Mouse (Mus musculus): ENCODE results near the gene Ccdc39.

The Ccdc39 gene

GRCm38 (mm10) chr3:33843801-33844632, at the start of gene Ccdc39:
Ccdc39 (minus strand) TSS chr3:33844310.
- DNase-seq (ENCODE audit: extremely low spot score, low spot score): peak; percentile 87

- DNase-seq (ENCODE audit: extremely low spot score, low spot score): no peak
Observed at GRCm38 (mm10) chr3:33893433-33893832, 49.3 kb upstream of the Ccdc39 start.

- no peak for DNase-seq (ENCODE audit: extremely low spot score, low spot score)
Observed at GRCm38 (mm10) chr3:33887438-33887837, 43.3 kb upstream of the Ccdc39 start.

GRCm38 (mm10) chr3:33883105-33883504, 39.0 kb upstream of the Ccdc39 start:
- DNase-seq (ENCODE audit: extremely low spot score, low spot score): no peak

GRCm38 (mm10) chr3:33882695-33883094, 38.6 kb upstream of the Ccdc39 start:
- DNase-seq (ENCODE audit: extremely low spot score, low spot score): no peak

- no peak for DNase-seq (ENCODE audit: extremely low spot score, low spot score)
Observed at GRCm38 (mm10) chr3:33878661-33879060, 34.6 kb upstream of the Ccdc39 start.

GRCm38 (mm10) chr3:33874456-33875286, 30.6 kb upstream of the Ccdc39 start:
- DNase-seq (ENCODE audit: extremely low spot score, low spot score): no peak

GRCm38 (mm10) chr3:33873837-33874236, 29.7 kb upstream of the Ccdc39 start:
- no peak for DNase-seq (ENCODE audit: extremely low spot score, low spot score)

GRCm38 (mm10) chr3:33873366-33873765, 29.3 kb upstream of the Ccdc39 start:
- no peak for DNase-seq (ENCODE audit: extremely low spot score, low spot score)

- no peak for DNase-seq (ENCODE audit: extremely low spot score, low spot score)
Observed at GRCm38 (mm10) chr3:33864000-33864540, 20.0 kb upstream of the Ccdc39 start.

GRCm38 (mm10) chr3:33858939-33859338, 14.8 kb upstream of the Ccdc39 start:
- DNase-seq (ENCODE audit: extremely low spot score, low spot score): no peak

GRCm38 (mm10) chr3:33853062-33853461, 9.0 kb upstream of the Ccdc39 start:
- no peak for DNase-seq (ENCODE audit: extremely low spot score, low spot score)

GRCm38 (mm10) chr3:33850856-33851255, 6.7 kb upstream of the Ccdc39 start:
- no peak for DNase-seq (ENCODE audit: extremely low spot score, low spot score)

GRCm38 (mm10) chr3:33846639-33847038, 2.5 kb upstream of the Ccdc39 start:
- no peak for DNase-seq (ENCODE audit: extremely low spot score, low spot score)

- no peak for DNase-seq (ENCODE audit: extremely low spot score, low spot score)
Observed at GRCm38 (mm10) chr3:33838877-33839276, 5.2 kb downstream of the Ccdc39 start.

- no peak for DNase-seq (ENCODE audit: extremely low spot score, low spot score)
Observed at GRCm38 (mm10) chr3:33836576-33836975, 7.5 kb downstream of the Ccdc39 start.

GRCm38 (mm10) chr3:33832351-33832750, 11.8 kb downstream of the Ccdc39 start:
- DNase-seq (ENCODE audit: extremely low spot score, low spot score): no peak

GRCm38 (mm10) chr3:33824135-33824946, 19.8 kb downstream of the Ccdc39 start:
- no peak for DNase-seq (ENCODE audit: extremely low spot score, low spot score)

- no peak for DNase-seq (ENCODE audit: extremely low spot score, low spot score)
Observed at GRCm38 (mm10) chr3:33807151-33807550, 37.0 kb downstream of the Ccdc39 start.

GRCm38 (mm10) chr3:33800513-33800820, 43.6 kb downstream of the Ccdc39 start:
- no peak for DNase-seq (ENCODE audit: extremely low spot score, low spot score)

All from neural tube, embryonic 10.5 days (tissue).